Mouse (Mus musculus) left cerebral cortex, adult 2 months (tissue): ENCODE data around the gene Pigm. TPM values are rescaled to one million over a fixed set of nuclear protein-coding genes. Genes with fewer than 3 reads are reported as not detected.

Source experiments
- DNase-seq, 2 experiments: peaks; one replicate each; pipeline ENCODE4 v3.0.0; 2021 to 2022; ENCODE audit warnings: low spot score in 2 of 2, mixed read lengths in 1 of 2; ENCODE audit errors: extremely low spot score in 1 of 2
- H3K27ac ChIP-seq: fragments of 200-600 bp; 2 replicates; pipeline ENCODE4 v1.8.1; 2022
- H3K4me3 ChIP-seq: fragments of 200-600 bp; 2 replicates; pipeline ENCODE4 v1.8.1; 2022
- CTCF ChIP-seq: fragments of 200-600 bp; IDR thresholded peaks from 2 replicates; pipeline ENCODE4 v1.8.1; 2022; ENCODE audit warnings: antibody characterized with exemption, mild to moderate bottlenecking, moderate library complexity
- intact Hi-C: fragments of 180-260 bp; cut with DNase I; formaldehyde crosslinking; loops from one replicate; pipeline ENCODE4 v1.15.1; 2025
- total RNA-seq, 2 experiments: library from RNA; stranded (reverse); gene quantifications; 2 replicates each; pipeline ENCODE4 v1.2.3; 2021

Gene Pigm
- total RNA-seq, 2 experiments from 2014 or later = 9.3 to 9.8 TPM

- no peak for TF ChIP-seq CTCF
- H3K4me3 ChIP-seq = no peak overlapping the region
- intact Hi-C loops = no loop called here
- H3K27ac ChIP-seq = no peak overlapping the region
- DNase-seq = no peak
Measured at GRCm38 (mm10) chr1:172393739-172394138, 17.4 kb downstream of the Pigm start.

- no peak overlapping the region for H3K27ac ChIP-seq
Measured at GRCm38 (mm10) chr1:172396996-172397752, 20.8 kb downstream of the Pigm start.

DNA sequence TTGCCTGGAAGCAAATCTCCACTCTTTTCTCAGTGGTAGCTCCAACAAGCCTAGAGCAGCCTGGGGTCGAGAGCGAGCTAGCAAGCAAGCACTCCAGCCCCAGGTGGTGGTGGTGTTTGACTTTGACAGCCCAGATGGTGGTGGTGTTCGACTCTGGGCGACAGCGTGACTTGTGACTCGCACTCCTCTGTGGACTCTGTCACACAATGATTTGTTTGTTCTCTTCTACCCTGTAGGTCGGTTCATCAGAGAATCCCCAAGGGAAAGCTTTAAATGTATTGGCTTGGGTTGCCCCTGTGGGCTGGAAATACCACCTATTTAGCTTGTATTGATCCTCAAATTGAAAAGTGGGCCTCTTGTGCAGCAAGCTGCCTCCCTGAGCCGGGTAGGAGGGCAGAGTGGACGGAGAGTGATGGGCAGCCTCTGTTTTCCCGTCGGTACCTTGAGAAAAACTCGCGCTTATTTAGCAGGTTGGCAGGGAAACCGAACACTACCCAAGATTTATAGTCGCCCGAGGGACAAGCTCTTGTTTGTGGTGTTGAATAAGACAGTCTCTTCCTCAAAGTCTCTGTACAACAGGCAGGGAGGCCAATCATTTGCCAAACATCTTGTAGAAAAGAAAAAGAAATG, 29.8 kb downstream of the Pigm start:
- Histone ChIP-seq H3K4me3 (no peak overlapping the region), H3K27ac (no peak overlapping the region)
- TF ChIP-seq CTCF = no peak
- intact Hi-C loops = no loop called here
- no peak for DNase-seq

More at GRCm38 (mm10) chr1:172396996-172397752, 20.8 kb downstream of the Pigm start:
- DNase-seq = no peak
- intact Hi-C loops = no loop called here
- H3K4me3 ChIP-seq = no peak overlapping the region
- TF ChIP-seq CTCF = no peak

GRCm38 (mm10) chr1:172408996-172409395, 32.6 kb downstream of the Pigm start:
- no peak overlapping the region for H3K4me3 ChIP-seq
- intact Hi-C loops = loop anchor here (1.0 kb wide), 1 partner anchor 224 kb away; no protein-coding TSS in a partner anchor
- no peak for DNase-seq

DNA sequence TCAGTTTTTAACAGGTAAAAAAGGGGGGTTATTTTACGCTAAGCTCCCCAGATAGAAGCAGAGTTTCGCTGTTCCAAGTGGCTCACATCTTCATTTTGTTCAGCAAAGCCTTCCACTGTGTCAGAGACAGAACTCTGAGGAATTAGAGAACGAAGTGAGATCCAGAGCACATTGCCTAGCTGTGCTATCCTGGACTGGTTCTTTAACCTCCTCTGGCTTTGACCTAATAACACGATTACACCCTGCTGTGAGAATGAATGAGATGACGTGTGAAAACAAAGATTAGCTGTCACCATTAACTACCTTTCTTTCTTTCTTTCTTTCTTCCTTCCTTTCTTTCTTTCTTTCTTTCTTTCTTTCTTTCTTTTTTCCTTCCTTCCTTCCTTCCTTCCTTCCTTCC, 33.1 kb downstream of the Pigm start:
- intact Hi-C loops = loop anchor here (1.0 kb wide), 1 partner anchor 224 kb away; no protein-coding TSS in a partner anchor
- Histone ChIP-seq H3K4me3 (no peak overlapping the region), H3K27ac (no peak overlapping the region)
- TF ChIP-seq CTCF = no peak
- DNase-seq = no peak

More at GRCm38 (mm10) chr1:172408996-172409395, 32.6 kb downstream of the Pigm start:
- peak; percentile 99 for TF ChIP-seq CTCF
- H3K27ac ChIP-seq = no peak overlapping the region

GRCm38 (mm10) chr1:172410806-172411205, 34.5 kb downstream of the Pigm start:
- H3K27ac ChIP-seq = no peak overlapping the region
- peak; percentile 82 for TF ChIP-seq CTCF
- intact Hi-C loops = loop anchor here (1.0 to 2.0 kb wide), 2 partner anchors 912 to 988 kb away; no protein-coding TSS in a partner anchor
- DNase-seq = peak; percentile 36 to 54
- H3K4me3 ChIP-seq = no peak overlapping the region

- DNase-seq = peak; percentile 70 to 79
- intact Hi-C loops = loop anchor here (1.0 kb wide), 1 partner anchor 78 kb away; no protein-coding TSS in a partner anchor
- peak; percentile 94 for TF ChIP-seq CTCF
- 0 out of 2 replicates have a peak overlapping the region, but pooled peaks have one; percentile 28 for H3K4me3 ChIP-seq
- H3K27ac ChIP-seq = no peak overlapping the region
Measured at GRCm38 (mm10) chr1:172412204-172412603, 35.9 kb downstream of the Pigm start.

DNA sequence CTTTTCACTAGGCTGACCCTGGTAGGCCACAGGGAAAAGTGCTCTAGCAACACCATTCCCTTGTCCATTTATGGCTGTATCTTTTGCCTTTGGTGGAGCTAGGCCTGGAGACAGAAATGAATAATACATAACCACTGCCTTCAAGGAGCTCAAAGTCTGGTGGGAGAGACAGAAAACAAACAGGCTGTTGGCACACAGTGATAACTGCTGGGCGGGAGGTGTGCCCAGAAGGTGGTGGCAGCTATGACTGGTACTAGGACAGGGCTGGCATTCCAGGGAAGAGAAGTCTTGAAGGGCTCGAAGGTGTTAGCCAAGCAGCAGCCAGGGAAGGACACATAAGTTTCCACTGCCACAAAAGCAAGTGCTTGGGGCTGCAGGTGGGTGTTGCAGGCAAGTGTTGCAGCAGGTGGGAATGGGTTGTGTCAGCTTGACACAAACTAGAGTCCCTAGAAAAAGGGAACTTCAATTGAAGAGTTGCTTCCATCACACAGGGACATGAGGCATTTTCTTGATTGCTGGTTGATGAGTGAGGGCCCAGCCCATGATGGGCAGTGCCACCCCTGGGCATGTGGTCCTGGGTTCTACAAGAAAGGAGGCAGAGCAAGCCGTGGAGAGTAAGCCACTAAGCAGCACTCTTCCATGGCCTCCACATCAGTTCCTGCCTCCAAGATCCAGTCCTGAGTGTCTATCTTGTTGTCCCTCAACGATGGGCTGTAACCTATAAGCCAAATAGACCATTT, 37.3 kb downstream of the Pigm start:
- H3K4me3 ChIP-seq = no peak overlapping the region
- DNase-seq = no peak
- no peak overlapping the region for H3K27ac ChIP-seq
- intact Hi-C loops = no loop called here
- no peak for TF ChIP-seq CTCF

GRCm38 (mm10) chr1:172414231-172414585, 37.9 kb downstream of the Pigm start:
- Histone ChIP-seq H3K27ac (no peak overlapping the region), H3K4me3 (no peak overlapping the region)
- intact Hi-C loops = no loop called here
- no peak for TF ChIP-seq CTCF
- DNase-seq = no peak

DNA sequence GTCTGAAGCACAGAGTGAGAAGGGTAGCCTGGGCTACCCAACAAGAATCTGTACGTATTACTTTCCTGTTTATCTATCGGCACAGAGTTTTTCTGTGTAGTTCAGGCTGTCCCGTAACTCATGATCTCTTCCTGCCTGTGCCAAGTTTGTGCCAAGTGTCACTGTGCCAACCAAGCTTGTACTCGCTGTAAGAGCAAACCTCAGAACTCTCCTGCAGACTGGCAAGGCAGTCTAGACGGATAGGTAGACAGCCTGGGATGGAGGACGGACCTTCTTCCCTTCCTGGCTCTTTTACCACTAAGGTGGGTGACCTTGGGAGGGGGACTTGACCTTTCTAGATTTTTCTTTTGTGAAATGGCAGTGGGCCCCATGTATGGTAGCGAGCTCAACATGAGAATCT, 38.7 kb downstream of the Pigm start:
- no peak for TF ChIP-seq CTCF
- Histone ChIP-seq H3K27ac (no peak overlapping the region), H3K4me3 (no peak overlapping the region)
- DNase-seq = no peak
- intact Hi-C loops = no loop called here

- no peak overlapping the region for H3K4me3 ChIP-seq
- H3K27ac ChIP-seq = no peak overlapping the region
- no peak for TF ChIP-seq CTCF
- intact Hi-C loops = no loop called here
- DNase-seq = no peak
Measured at GRCm38 (mm10) chr1:172418173-172418572, 41.8 kb downstream of the Pigm start.

- Histone ChIP-seq H3K4me3 (no peak overlapping the region), H3K27ac (no peak overlapping the region)
- TF ChIP-seq CTCF = no peak
- intact Hi-C loops = no loop called here
- no peak for DNase-seq
Measured at GRCm38 (mm10) chr1:172418642-172419041, 42.3 kb downstream of the Pigm start.
